Mouse (Mus musculus): ENCODE data around the gene Chn1. TPM values are rescaled to one million over a fixed set of nuclear protein-coding genes. Genes with fewer than 3 reads are reported as not detected.

The Chn1 gene
- polyA plus RNA-seq, 1 experiment: 23.7 TPM

- Histone ChIP-seq H3K27me3 (replicated peaks; ENCODE audit: control insufficient read depth, insufficient read depth, low read length) (no peaks in the 10 kb centered on the region), H3K4me3 (ENCODE audit: insufficient read depth, low read depth, low read length) (no peak overlapping the region), H3K27ac (ENCODE audit: insufficient read depth, low read depth, low read length) (no peak overlapping the region), H3K4me1 (ENCODE audit: control insufficient read depth, insufficient read depth, low read length) (peaks cover 11% of the 10 kb centered on the region), H3K36me3 (ENCODE audit: control insufficient read depth, insufficient read depth, low read length) (no peaks in the 10 kb centered on the region)
- TF ChIP-seq POLR2A (IDR thresholded peaks at IDR 0.05; ENCODE audit: low read depth, low read length): no peak
- TF ChIP-seq CTCF (conservative IDR thresholded peaks at IDR 0.05; ENCODE audit: insufficient read depth, insufficient read length, low read depth, low read length): no peak
- no peak for DNase-seq
- WGBS: 89% methylated on average over 9 of the region's 9 CpGs
These were observed 212.5 kb downstream of the Chn1 start for GRCm38 (mm10) chr2:73562656-73563055.

GRCm38 (mm10) chr2:73561665-73562063 lies 213.5 kb downstream of the Chn1 start:
- WGBS: 9% methylated on average over 8 of the region's 8 CpGs
- H3K27me3 ChIP-seq (replicated peaks; ENCODE audit: control insufficient read depth, insufficient read depth, low read length): no peaks in the 10 kb centered on the region
- no peak for DNase-seq
- TF ChIP-seq CTCF (conservative IDR thresholded peaks at IDR 0.05; ENCODE audit: insufficient read depth, insufficient read length, low read depth, low read length) (peak; percentile 50), POLR2A (IDR thresholded peaks at IDR 0.05; ENCODE audit: low read depth, low read length) (no peak)
- H3K36me3 ChIP-seq (ENCODE audit: control insufficient read depth, insufficient read depth, low read length): no peaks in the 10 kb centered on the region
- H3K4me3 ChIP-seq (ENCODE audit: insufficient read depth, low read depth, low read length): no peak overlapping the region
- H3K4me1 ChIP-seq (ENCODE audit: control insufficient read depth, insufficient read depth, low read length): peaks cover 16% of the 10 kb centered on the region
- no peak overlapping the region for H3K27ac ChIP-seq (ENCODE audit: insufficient read depth, low read depth, low read length)

DNA sequence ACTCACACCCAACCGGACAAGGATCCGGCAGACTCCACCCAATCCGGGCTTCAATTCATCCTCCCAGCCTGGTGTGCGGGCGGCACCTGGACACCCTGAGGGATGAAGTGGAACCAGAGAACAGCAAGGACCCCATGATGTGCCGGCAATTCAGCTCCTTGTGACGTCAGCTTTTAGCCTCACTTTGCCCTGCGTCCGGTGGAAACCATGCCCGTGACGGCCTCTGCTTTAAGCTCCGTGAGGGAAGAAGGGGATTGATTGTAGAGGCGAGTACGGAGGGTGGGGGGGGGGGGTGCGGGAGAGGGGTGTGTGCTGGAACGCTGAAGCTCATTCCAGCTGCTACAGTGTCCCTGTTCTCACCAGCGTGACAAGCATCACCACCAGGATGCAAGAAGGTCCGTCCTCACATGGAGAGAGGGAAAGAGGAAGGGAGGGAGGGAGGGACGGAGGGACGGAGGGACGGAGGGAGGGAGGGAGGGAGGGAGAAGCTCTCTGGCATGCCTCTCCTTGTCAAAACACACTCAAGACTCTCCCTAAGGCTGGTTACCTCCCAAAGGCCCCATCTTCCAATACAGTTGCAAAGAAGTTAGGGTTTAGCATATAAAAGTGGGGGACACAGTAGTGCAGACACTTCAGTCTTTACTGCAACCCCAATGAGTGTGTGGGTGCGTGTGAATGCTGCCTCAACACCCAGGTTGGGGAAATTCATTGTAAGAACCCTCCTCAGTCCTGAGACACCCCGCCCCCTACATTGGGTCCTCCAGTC lies 214.1 kb downstream of the Chn1 start:
- DNase-seq: no peak
- Histone ChIP-seq H3K27ac (ENCODE audit: insufficient read depth, low read depth, low read length) (no peak overlapping the region), H3K36me3 (ENCODE audit: control insufficient read depth, insufficient read depth, low read length) (no peaks in the 10 kb centered on the region), H3K27me3 (replicated peaks; ENCODE audit: control insufficient read depth, insufficient read depth, low read length) (no peaks in the 10 kb centered on the region), H3K4me3 (ENCODE audit: insufficient read depth, low read depth, low read length) (peak overlapping the region; percentile 0; the same call in 1 of the 2 replicates), H3K4me1 (ENCODE audit: control insufficient read depth, insufficient read depth, low read length) (peaks cover 16% of the 10 kb centered on the region)
- TF ChIP-seq CTCF (conservative IDR thresholded peaks at IDR 0.05; ENCODE audit: insufficient read depth, insufficient read length, low read depth, low read length) (no peak), POLR2A (IDR thresholded peaks at IDR 0.05; ENCODE audit: low read depth, low read length) (no peak)
- WGBS: 8% methylated on average over 20 of the region's 23 CpGs

Other genes with a start within 250 kb of the Chn1 start
- gene Wipf1, start 245.6 kb downstream of the Chn1 start, polyA plus RNA-seq (2012; rRNA removed): 4.8 and 8.0 TPM in 2 replicates
- gene Chrna1, start 195.0 kb downstream of the Chn1 start, polyA plus RNA-seq (2012; rRNA removed): not detected in 2 replicates
- 17.1 and 22.0 TPM in 2 replicates for gene Atf2, start 117.3 kb upstream of the Chn1 start, polyA plus RNA-seq (2012; rRNA removed)
- 1,531 and 1,803 TPM in 2 replicates for gene Atp5g3, start 136.0 kb upstream of the Chn1 start, polyA plus RNA-seq (2012; rRNA removed)

Measured in kidney, adult 2 months (tissue).